Mouse (Mus musculus) megakaryocyte-erythroid progenitor cell, adult 5-6 weeks (primary cell): ENCODE measurements around the gene Cd300ld2. TPM values are rescaled to one million over a fixed set of nuclear protein-coding genes. Genes with fewer than 3 reads are reported as not detected.

Experiments used
- total RNA-seq, 2 experiments: library from RNA; stranded (forward) in 1 of 2; stranded (reverse) in 1 of 2; fragments of 200-1000, 215-1000 nt in 1 of 2; fragments of >200 nt in 1 of 2; fragmentation: Nextera tagmentation in 1 of 2; gene quantifications; 2 replicates each; pipeline ENCODE4 v1.2.3; 2014 to 2017

The Cd300ld2 gene
- total RNA-seq, 2 experiments from 2014 or later: not detected

Other genes with a start within 250 kb of the Cd300ld2 start
- not detected in 2 replicates for gene Btbd17, start 220.2 kb downstream of the Cd300ld2 start, total RNA-seq (2014; fragmentation: Nextera tagmentation)
- gene Btbd17, start 220.2 kb downstream of the Cd300ld2 start, total RNA-seq (2017): not detected in 2 replicates
- gene Gpr142, start 217.3 kb downstream of the Cd300ld2 start, total RNA-seq (2014; fragmentation: Nextera tagmentation): not detected in 2 replicates
- not detected in 2 replicates for gene Gpr142, start 217.3 kb downstream of the Cd300ld2 start, total RNA-seq (2017)
- gene Gprc5c, start 165.0 kb downstream of the Cd300ld2 start, total RNA-seq (2014; fragmentation: Nextera tagmentation): not detected in 2 replicates
- gene Gprc5c, start 165.0 kb downstream of the Cd300ld2 start, total RNA-seq (2017): not detected in 2 replicates
- gene Cd300a, start 126.2 kb downstream of the Cd300ld2 start, total RNA-seq (2014; fragmentation: Nextera tagmentation): 0.52 and 1.9 TPM in 2 replicates
- 1.3 and 5.7 TPM in 2 replicates for gene Cd300a, start 126.2 kb downstream of the Cd300ld2 start, total RNA-seq (2017)
- not detected in 2 replicates for gene Cd300lb, start 81.8 kb downstream of the Cd300ld2 start, total RNA-seq (2014; fragmentation: Nextera tagmentation)
- gene Cd300lb, start 81.8 kb downstream of the Cd300ld2 start, total RNA-seq (2017): 0.05 TPM in 1 of 2 replicates, not detected in the other
- gene Cd300c, start 47.0 kb downstream of the Cd300ld2 start, total RNA-seq (2014; fragmentation: Nextera tagmentation): not detected in 2 replicates
- gene Cd300c, start 47.0 kb downstream of the Cd300ld2 start, total RNA-seq (2017): not detected in 2 replicates
- not detected in 2 replicates for gene Cd300ld, start 26.3 kb downstream of the Cd300ld2 start, total RNA-seq (2014; fragmentation: Nextera tagmentation)
- not detected in 2 replicates for gene Cd300ld, start 26.3 kb downstream of the Cd300ld2 start, total RNA-seq (2017)
- gene Cd300c2, start 14.3 kb downstream of the Cd300ld2 start, total RNA-seq (2014; fragmentation: Nextera tagmentation): not detected in 2 replicates
- gene Cd300c2, start 14.3 kb downstream of the Cd300ld2 start, total RNA-seq (2017): not detected in 2 replicates
- not detected in 2 replicates for gene Cd300ld4, start 10.8 kb upstream of the Cd300ld2 start, total RNA-seq (2014; fragmentation: Nextera tagmentation)
- 1.3 TPM in 1 of 2 replicates, not detected in the other for gene Cd300ld4, start 10.8 kb upstream of the Cd300ld2 start, total RNA-seq (2017)
- not detected in 2 replicates for gene Cd300ld5, start 21.6 kb upstream of the Cd300ld2 start, total RNA-seq (2014; fragmentation: Nextera tagmentation)
- gene Cd300ld5, start 21.6 kb upstream of the Cd300ld2 start, total RNA-seq (2017): 1.3 TPM in 1 of 2 replicates, not detected in the other
- gene Cd300ld3, start 32.2 kb upstream of the Cd300ld2 start, total RNA-seq (2014; fragmentation: Nextera tagmentation): not detected in 2 replicates
- gene Cd300ld3, start 32.2 kb upstream of the Cd300ld2 start, total RNA-seq (2017): 1.3 TPM in 1 of 2 replicates, not detected in the other
- not detected in 2 replicates for gene Cd300e, start 46.0 kb upstream of the Cd300ld2 start, total RNA-seq (2014; fragmentation: Nextera tagmentation)
- not detected in 2 replicates for gene Cd300e, start 46.0 kb upstream of the Cd300ld2 start, total RNA-seq (2017)
- 24.4 and 34.3 TPM in 2 replicates for gene Rab37, start 75.2 kb upstream of the Cd300ld2 start, total RNA-seq (2014; fragmentation: Nextera tagmentation)
- gene Rab37, start 75.2 kb upstream of the Cd300ld2 start, total RNA-seq (2017): 23.5 and 74.4 TPM in 2 replicates
- gene Cd300lf, start 117.8 kb upstream of the Cd300ld2 start, total RNA-seq (2014; fragmentation: Nextera tagmentation): 2.1 TPM in 1 of 2 replicates, not detected in the other
- 1.0 and 3.4 TPM in 2 replicates for gene Cd300lf, start 117.8 kb upstream of the Cd300ld2 start, total RNA-seq (2017)
- gene Slc9a3r1, start 147.1 kb upstream of the Cd300ld2 start, total RNA-seq (2014; fragmentation: Nextera tagmentation): 20.4 and 22.2 TPM in 2 replicates
- gene Slc9a3r1, start 147.1 kb upstream of the Cd300ld2 start, total RNA-seq (2017): 25.9 and 28.3 TPM in 2 replicates
- gene Tmem104, start 171.3 kb upstream of the Cd300ld2 start, total RNA-seq (2014; fragmentation: Nextera tagmentation): 5.0 and 10.1 TPM in 2 replicates
- 1.8 and 7.9 TPM in 2 replicates for gene Tmem104, start 171.3 kb upstream of the Cd300ld2 start, total RNA-seq (2017)
- gene Nat9, start 171.7 kb upstream of the Cd300ld2 start, total RNA-seq (2014; fragmentation: Nextera tagmentation): 15.0 and 24.9 TPM in 2 replicates
- 19.4 and 51.5 TPM in 2 replicates for gene Nat9, start 171.7 kb upstream of the Cd300ld2 start, total RNA-seq (2017)